Mouse (Mus musculus) gastrocnemius, postnatal 10 days (tissue): Measurements from ENCODE around the gene Guk1. TPM values are rescaled to one million over a fixed set of nuclear protein-coding genes. Genes with fewer than 3 reads are reported as not detected.
"Not testable (repeated sequence)": the region's sequence is repeated elsewhere in the genome, so short reads cannot be mapped to it uniquely, and the experiment has no call there.

ENCODE experiments used
- DNase-seq: peaks from one replicate; pipeline ENCODE4 v3.0.0; 2021; ENCODE audit warnings: mixed read lengths
- long read RNA-seq, 2 experiments: library from polyadenylated mRNA; stranded (forward); transcript quantifications; one replicate each; pipeline ENCODE4 v2.0.0; 2021
- total RNA-seq, 2 experiments: library from RNA; stranded (reverse); gene quantifications; 2 replicates each; pipeline ENCODE4 v1.2.3; 2021

The Guk1 gene
- total RNA-seq: 10 to 100 TPM; 20.8 to 22.0 TPM
- long read RNA-seq, experiment 1, transcript Guk1-204 (8 exons, 1,078 nt): major isoform, 17 of 21 reads
- long read RNA-seq, experiment 1, partial matches to known transcripts: 0 of 21 reads
- long read RNA-seq, experiment 1, other reads (novel, unspliced or antisense): 4 of 21 reads
- long read RNA-seq, experiment 2, transcript Guk1-204 (8 exons, 1,078 nt): major isoform, 24 of 30 reads
- long read RNA-seq, experiment 2, partial matches to known transcripts: 1 of 30 reads
- long read RNA-seq, experiment 2, other reads (novel, unspliced or antisense): 5 of 30 reads

GRCm38 (mm10) chr11:59192059-59192386, at the start of gene Guk1:
Gene Guk1 (minus strand): TSS chr11:59192212.
- no peak for DNase-seq

- DNase-seq: no peak
These were observed 47.8 kb upstream of the Guk1 start for GRCm38 (mm10) chr11:59239796-59240195.

GRCm38 (mm10) chr11:59239428-59239785, 47.4 kb upstream of the Guk1 start:
- no peak for DNase-seq

GRCm38 (mm10) chr11:59238525-59239427, 46.8 kb upstream of the Guk1 start:
- peak; percentile 50 for DNase-seq

- DNase-seq: no peak
These were observed 40.8 kb upstream of the Guk1 start for GRCm38 (mm10) chr11:59232797-59233196.

- peak; percentile 60 for DNase-seq
These were observed 38.2 kb upstream of the Guk1 start for GRCm38 (mm10) chr11:59230144-59230760.

GRCm38 (mm10) chr11:59228122-59228953, 36.3 kb upstream of the Guk1 start, which contains the start of gene Arf1:
Gene Arf1 (minus strand): TSS chr11:59228270.
- DNase-seq: peak; percentile 97

- DNase-seq: no peak
These were observed 35.7 kb upstream of the Guk1 start for GRCm38 (mm10) chr11:59227604-59228121.

GRCm38 (mm10) chr11:59226787-59227603, 35.0 kb upstream of the Guk1 start:
- no peak for DNase-seq

GRCm38 (mm10) chr11:59226251-59226650, 34.2 kb upstream of the Guk1 start:
- DNase-seq: no peak

GRCm38 (mm10) chr11:59225167-59225566, 33.2 kb upstream of the Guk1 start:
- no peak for DNase-seq

GRCm38 (mm10) chr11:59224470-59224869, 32.5 kb upstream of the Guk1 start:
- DNase-seq: no peak

GRCm38 (mm10) chr11:59224025-59224424, 32.0 kb upstream of the Guk1 start:
- no peak for DNase-seq

- no peak for DNase-seq
These were observed 30.3 kb upstream of the Guk1 start for GRCm38 (mm10) chr11:59222306-59222705.

- no peak for DNase-seq
These were observed 29.6 kb upstream of the Guk1 start for GRCm38 (mm10) chr11:59221604-59222003.

- DNase-seq: no peak
These were observed 27.1 kb upstream of the Guk1 start for GRCm38 (mm10) chr11:59219064-59219463.

- no peak for DNase-seq
These were observed 26.5 kb upstream of the Guk1 start for GRCm38 (mm10) chr11:59218389-59218998.

- DNase-seq: no peak
These were observed 24.9 kb upstream of the Guk1 start for GRCm38 (mm10) chr11:59216955-59217354.

- DNase-seq: no peak
These were observed 21.0 kb upstream of the Guk1 start for GRCm38 (mm10) chr11:59212892-59213494.

- not testable (repeated sequence) for DNase-seq
These were observed 20.3 kb upstream of the Guk1 start for GRCm38 (mm10) chr11:59212320-59212719.
